Mouse (Mus musculus): Measurements from ENCODE around the gene Rnf183.

The Rnf183 gene

GRCm38 (mm10) chr4:62383752-62384151 is 51.3 kb downstream of the Rnf183 start:
- DNase-seq (ENCODE audit: low spot score in 2 of 2): no peak

- no peak for DNase-seq (ENCODE audit: low spot score in 2 of 2)
Measured at GRCm38 (mm10) chr4:62383207-62383606, 51.8 kb downstream of the Rnf183 start.

GRCm38 (mm10) chr4:62379724-62380381 is 55.2 kb downstream of the Rnf183 start:
- DNase-seq (ENCODE audit: low spot score in 2 of 2): no peak

All from thymus, postnatal 10 days (tissue).